Mouse (Mus musculus) gastrocnemius, adult 2 months (tissue): ENCODE measurements around the gene Sgip1. TPM values are rescaled to one million over a fixed set of nuclear protein-coding genes. Genes with fewer than 3 reads are reported as not detected.

ENCODE experiments used
- DNase-seq: peaks from one replicate; pipeline ENCODE4 v3.0.0; 2022
- H3K27ac ChIP-seq: fragments of 200-600 bp; 2 replicates; pipeline ENCODE4 v1.8.1; 2022; ENCODE audit warnings: mild to moderate bottlenecking
- H3K4me3 ChIP-seq: fragments of 200-600 bp; 2 replicates; pipeline ENCODE4 v1.8.1; 2022; ENCODE audit warnings: mild to moderate bottlenecking, moderate library complexity
- CTCF ChIP-seq: fragments of 200-600 bp; IDR thresholded peaks from 2 replicates; pipeline ENCODE4 v1.8.1; 2022; ENCODE audit warnings: antibody characterized with exemption, mild to moderate bottlenecking, moderate library complexity
- intact Hi-C: fragments of 180-260 bp; cut with DNase I; formaldehyde crosslinking; loops from one replicate; pipeline ENCODE4 v1.15.1; 2025
- long read RNA-seq, 2 experiments: library from polyadenylated mRNA; stranded (forward); transcript quantifications; one replicate each; pipeline ENCODE4 v2.0.0; 2021
- total RNA-seq, 2 experiments: library from RNA; stranded (reverse); gene quantifications; 2 replicates each; pipeline ENCODE4 v1.2.3; 2021

Gene Sgip1
- total RNA-seq = 1 to 10 TPM; 1.8 to 2.4 TPM
- long read RNA-seq, experiment 1 = 0 reads
- long read RNA-seq, experiment 2 = 0 reads

DNA sequence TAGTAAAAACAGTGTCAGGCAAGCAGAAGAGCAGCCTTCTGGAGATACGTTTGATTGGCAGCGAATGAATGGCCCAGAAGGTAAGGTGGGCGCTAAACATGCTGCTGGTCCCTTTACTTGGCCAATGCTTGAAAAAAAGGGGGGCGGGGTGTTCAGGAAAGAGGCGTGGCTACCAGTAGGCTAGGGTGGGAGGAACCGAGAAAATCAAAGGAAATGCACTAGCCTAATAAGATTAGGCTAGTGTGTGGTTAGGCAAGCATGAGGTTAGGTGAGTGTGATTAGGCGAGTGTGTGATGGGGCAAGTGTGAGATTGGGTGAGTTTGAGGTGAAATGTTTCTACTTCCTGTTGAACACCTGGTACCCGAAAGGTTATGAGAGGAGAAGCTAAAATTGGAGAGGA lies at the start of gene Sgip1:
TSS of gene Sgip1 (plus strand) at position 11 of the 400 bp plus-strand sequence.
- TF ChIP-seq CTCF = no peak
- H3K4me3 ChIP-seq = no peak within 1 kb of the TSS
- intact Hi-C loops = no loop called here
- no peak for DNase-seq
- no peak within 1 kb of the TSS for H3K27ac ChIP-seq

DNA sequence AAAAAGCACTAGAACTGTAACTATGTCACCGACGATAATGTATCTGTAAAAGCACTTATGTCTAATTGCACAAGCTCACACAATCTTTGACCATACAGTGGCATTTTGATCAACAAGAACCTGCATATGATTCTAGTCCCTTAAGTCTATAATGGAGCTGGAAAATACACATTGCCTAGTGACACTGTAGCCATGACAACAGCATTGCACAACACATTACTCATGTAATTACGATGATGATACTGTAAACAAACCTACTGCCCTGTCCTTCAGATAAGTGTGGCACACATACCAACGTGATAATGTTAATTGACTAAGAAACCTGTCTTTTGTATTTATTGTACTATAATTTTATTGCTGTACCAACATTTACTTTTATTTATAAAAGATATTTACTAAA lies 49.7 kb upstream of the Sgip1 start:
- no peak overlapping the region for H3K27ac ChIP-seq
- H3K4me3 ChIP-seq = no peak overlapping the region
- TF ChIP-seq CTCF = no peak
- intact Hi-C loops = no loop called here
- DNase-seq = no peak

DNA sequence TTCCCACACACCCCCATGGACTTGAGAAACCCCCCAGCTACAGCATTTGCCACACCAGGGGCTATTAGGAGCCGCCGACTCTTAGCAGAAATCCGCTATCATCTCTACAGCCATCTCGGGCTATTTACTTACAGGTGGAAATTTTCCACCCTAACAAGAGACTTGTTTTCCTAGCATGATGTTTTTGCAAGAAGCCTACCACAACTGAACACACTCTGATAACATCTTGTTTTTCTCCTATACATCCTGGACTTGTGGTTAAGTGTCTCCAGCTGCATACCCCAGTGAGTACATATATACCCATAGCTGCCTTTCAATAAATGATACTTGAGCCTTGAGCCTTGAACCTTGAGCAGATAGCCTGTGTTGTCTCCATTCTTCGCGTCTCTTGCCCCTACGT lies 43.1 kb upstream of the Sgip1 start:
- no peak for DNase-seq
- intact Hi-C loops = no loop called here
- no peak for TF ChIP-seq CTCF
- Histone ChIP-seq H3K4me3 (no peak overlapping the region), H3K27ac (no peak overlapping the region)

DNA sequence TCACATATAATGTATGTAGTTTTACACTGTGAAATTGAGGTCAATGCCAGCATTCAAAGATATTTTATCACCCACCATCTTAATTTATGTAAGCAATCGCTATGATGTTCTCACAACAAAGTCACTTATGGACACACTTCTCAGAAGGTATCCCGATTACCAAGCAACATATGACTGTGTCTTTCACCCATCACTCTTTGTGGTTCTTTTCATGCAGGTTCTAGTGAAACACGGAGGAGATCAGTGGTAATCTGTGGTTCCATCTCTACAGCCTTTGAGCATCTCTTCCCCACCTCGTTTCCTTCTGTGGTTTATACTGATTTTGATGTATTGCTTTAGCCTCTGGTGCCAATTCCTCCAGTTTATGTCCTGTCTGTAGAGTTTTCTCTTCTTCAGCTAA lies 29.4 kb upstream of the Sgip1 start:
- intact Hi-C loops = no loop called here
- DNase-seq = no peak
- TF ChIP-seq CTCF = no peak
- H3K27ac ChIP-seq = no peak overlapping the region
- H3K4me3 ChIP-seq = no peak overlapping the region

DNA sequence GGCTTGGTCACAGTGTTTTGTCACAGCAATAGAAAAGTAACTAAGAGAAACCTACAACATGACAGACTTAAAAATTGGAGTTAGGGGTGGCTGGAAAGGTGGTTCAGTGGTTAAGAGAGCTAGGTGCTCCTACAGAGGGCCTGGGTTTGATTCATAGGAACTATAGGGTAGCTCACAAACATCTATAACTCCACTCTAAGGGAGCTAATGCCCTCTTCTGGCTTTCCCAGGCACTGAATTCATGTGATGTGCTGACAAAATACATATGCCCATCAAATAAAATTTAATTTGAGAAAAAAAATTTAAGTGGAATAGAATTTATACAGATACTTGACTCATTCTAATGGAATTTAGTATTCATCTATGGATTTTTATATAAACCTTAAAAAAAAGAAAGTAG lies 25.6 kb upstream of the Sgip1 start:
- Histone ChIP-seq H3K4me3 (no peak overlapping the region), H3K27ac (no peak overlapping the region)
- intact Hi-C loops = no loop called here
- no peak for DNase-seq
- TF ChIP-seq CTCF = peak; percentile 20; the same call in 1 of the 2 replicates

DNA sequence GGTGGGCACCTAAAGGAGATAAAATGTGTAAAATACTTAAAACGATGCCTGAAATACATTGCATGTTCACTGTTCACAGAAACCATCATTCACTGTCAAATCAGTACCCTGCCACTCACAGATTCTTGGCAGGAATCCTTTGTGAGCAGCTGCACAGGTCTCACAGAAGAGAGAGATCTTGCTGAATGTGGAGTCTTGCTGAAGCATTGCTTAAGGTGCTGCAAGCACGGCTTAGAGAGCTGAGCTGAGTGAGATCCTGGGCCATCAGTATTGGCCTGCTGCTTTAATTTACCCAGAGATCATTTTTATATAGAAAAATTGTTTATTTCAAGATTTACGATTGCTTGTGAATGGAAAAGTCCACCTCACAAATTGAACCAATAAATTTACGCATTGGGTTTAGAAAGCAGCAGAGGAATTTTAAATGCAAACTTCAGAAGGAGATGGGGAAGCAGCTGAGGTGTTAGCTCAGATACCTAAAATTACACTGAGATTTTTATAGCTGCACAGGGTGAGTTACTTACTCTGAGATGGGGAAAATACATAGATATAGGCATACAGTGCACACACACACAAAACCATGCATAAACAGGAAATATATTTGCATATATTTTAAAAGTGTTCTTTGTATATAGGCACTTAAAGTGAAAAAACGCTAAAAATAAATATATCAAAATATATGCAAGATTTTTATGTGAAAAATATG lies 23.8 kb upstream of the Sgip1 start:
- TF ChIP-seq CTCF = no peak
- Histone ChIP-seq H3K27ac (no peak overlapping the region), H3K4me3 (no peak overlapping the region)
- intact Hi-C loops = no loop called here
- DNase-seq = no peak

DNA sequence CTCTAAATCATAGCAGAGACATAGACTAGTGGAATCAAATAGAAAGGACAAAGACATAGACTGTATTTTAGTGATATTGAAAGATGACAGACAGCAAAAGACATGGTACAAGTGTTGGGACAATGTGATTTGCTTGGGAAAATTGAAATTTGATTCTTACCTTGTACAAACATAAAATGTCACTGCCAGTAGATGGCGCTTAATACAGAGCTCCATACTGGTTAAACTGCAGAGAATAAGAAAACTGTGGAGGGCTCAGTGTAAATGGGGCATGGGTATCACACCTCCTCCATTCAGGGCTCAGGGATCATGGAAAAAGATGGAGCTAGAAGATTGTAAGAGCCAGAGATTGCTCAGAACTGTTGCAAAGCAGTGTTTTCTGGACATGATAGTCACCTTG lies 21.6 kb upstream of the Sgip1 start:
- TF ChIP-seq CTCF = peak; percentile 51
- no peak for DNase-seq
- intact Hi-C loops = no loop called here
- Histone ChIP-seq H3K4me3 (no peak overlapping the region), H3K27ac (no peak overlapping the region)

DNA sequence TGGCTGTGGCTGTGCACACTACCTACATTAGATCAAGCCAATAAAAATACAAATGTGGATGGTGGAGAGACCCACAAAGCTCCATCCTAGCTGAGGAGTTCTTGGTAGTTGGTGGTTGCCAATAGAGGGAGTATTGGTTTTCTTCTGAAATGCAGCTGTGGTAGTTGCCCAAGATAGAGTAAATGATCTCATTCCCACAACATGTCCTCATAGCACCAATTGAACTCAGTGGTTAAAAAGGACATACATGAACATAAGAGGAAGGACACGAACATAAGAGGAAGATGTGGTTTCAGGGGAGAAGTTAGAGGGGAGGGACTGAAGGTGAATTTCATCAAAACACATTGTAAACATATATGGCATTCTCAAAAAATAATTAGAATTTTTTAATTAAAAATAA lies 21.1 kb upstream of the Sgip1 start:
- TF ChIP-seq CTCF = no peak
- no peak for DNase-seq
- intact Hi-C loops = no loop called here
- no peak overlapping the region for H3K27ac ChIP-seq
- H3K4me3 ChIP-seq = no peak overlapping the region

DNA sequence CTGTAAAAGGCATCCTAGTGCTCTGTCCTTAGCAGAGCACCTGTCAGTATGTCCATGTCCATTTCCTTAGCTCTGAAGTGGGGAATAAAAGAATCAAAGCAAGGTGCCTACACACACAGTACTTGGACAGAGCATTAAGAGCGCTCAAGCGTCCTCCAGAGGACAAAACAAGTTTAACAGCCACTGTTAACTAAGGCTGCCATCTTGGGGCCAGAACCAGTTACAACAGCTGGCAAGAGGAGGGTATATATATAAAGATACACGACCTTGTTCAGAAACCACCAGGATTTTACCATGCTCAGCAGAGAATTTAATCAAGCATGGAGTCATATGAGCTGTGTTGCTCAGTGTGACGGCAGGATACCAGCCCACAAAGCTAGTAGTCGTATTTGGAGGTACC lies 16.7 kb upstream of the Sgip1 start:
- intact Hi-C loops = no loop called here
- no peak overlapping the region for H3K27ac ChIP-seq
- no peak overlapping the region for H3K4me3 ChIP-seq
- TF ChIP-seq CTCF = 0 out of 2 replicates have a peak, but pooled peaks have one; percentile 1
- DNase-seq = no peak

DNA sequence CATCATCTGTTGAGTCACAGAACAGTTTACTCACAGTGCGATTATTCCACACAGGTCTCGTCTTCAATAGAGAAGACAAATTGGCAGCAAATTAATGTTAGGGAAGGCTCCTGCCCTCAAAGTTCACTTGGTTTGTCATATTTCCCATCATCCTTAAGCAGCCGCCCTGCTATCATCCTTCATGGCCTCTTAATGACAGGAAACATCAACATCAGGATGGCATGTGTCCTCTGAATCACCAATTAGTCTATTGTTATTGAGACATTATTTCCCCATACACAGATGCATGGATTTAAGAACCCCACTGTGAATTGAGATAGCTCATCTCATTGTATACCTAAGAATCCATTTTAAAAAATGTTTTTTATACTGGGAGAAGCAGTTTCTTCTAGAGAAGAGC lies 10.1 kb upstream of the Sgip1 start:
- Histone ChIP-seq H3K4me3 (no peak overlapping the region), H3K27ac (no peak overlapping the region)
- intact Hi-C loops = no loop called here
- no peak for TF ChIP-seq CTCF
- no peak for DNase-seq

DNA sequence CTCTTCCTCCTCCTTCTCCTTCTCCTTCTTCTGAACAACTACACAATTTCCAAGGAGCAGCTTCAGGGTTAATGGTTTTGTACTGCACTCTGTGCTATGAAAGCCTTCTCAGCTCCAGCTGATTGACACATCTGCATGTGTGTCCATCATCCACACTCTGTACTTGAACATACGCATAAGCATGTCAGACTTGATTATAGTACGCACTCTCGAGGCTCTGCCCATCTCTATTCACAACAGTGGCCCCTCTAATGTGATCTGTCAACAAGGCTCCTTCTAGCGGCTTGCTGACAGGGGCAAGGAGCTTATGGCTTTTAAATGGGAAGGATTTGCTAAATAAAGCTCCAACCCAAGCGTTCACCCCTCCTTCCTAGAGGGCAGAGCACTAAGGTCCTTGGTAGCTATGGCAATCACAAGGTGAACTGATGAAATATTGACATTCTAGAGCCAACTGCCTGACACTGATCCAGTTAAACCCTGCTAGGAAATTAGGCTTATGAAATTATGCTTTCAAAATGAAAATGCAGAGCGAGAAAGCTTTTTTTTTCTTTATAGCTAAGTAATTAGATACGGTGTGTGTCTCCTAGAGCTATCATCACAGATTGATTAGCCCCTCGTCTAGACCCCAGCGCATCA lies 7.0 kb upstream of the Sgip1 start:
- DNase-seq = no peak
- intact Hi-C loops = no loop called here
- no peak overlapping the region for H3K27ac ChIP-seq
- no peak for TF ChIP-seq CTCF
- no peak overlapping the region for H3K4me3 ChIP-seq

DNA sequence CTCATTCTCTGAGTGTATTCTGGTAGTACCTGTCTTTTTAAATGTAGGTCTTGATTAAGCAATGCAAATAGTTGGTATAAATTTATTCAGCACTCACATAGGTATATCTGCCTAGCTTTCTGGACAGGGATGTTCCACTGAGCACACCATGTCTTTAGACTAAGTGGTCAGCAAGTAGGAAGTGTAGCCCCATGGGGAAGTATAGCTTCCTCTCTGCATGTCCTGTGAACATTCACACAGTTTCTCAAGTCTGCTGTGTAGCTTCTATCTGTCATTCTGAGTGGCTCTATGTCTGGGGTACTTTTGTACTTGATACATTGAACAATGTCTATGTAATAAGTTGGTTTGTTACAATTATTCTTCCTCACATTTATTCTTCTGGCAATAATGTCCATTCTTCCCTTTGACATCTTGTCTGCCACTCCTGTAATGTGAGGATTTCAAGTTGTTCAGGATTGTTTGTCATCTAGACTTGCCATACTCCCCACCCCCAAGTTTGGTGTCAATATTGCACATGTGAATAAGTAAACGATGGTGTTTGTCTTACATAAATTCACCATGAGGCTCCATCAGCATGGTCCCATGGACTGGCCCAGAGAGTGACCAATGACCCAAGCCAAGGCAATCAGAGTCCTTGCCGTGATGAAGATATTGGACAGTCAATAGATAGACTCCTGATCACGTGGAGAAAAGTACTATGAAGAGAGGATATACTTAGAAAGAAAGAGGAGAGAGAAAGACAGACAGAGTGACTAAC lies 12.4 kb downstream of the Sgip1 start:
- H3K4me3 ChIP-seq = no peak overlapping the region
- intact Hi-C loops = no loop called here
- no peak overlapping the region for H3K27ac ChIP-seq
- DNase-seq = no peak
- no peak for TF ChIP-seq CTCF
